Comparison of ENCODE assay signal across 11 mouse cellular contexts in genomic region chr11:113147535-113148197, GRCm38 (mm10).
DNase-seq lines count a peak whose midpoint lies in the region; ATAC-seq lines count a peak whose summit lies in the region.
"Had no signal": no experiment of that assay in that cellular context is flagged by ENCODE, and none has a peak within 500 bp of the region (broad histone marks: within the 10 kb centered on the region; RNA-seq: fewer than 3 reads in every experiment).

No protein-coding gene starts in this region.

- no peaks in the 10 kb centered on the region for H3K9me3 ChIP-seq in lung, embryonic 15.5 days
- H3K9me3 ChIP-seq in hindbrain, embryonic 12.5 days (replicated peaks) = no peaks in the 10 kb centered on the region
- no peaks in the 10 kb centered on the region for H3K9me3 ChIP-seq in limb, embryonic 15.5 days
- H3K9me3 ChIP-seq: embryonic facial prominence, embryonic 12.5 days had no signal

- peak overlapping the region; percentile 23 for H3K4me2 ChIP-seq in lung, embryonic 15.5 days
- no peak overlapping the region for H3K4me2 ChIP-seq in hindbrain, embryonic 12.5 days (replicated peaks)
- H3K4me2 ChIP-seq in limb, embryonic 15.5 days = 0 out of 2 replicates have a peak overlapping the region, but pooled peaks have one; percentile 17
- H3K4me2 ChIP-seq: embryonic facial prominence, embryonic 12.5 days had no signal

- peak overlapping the region; percentile 70 for H3K27ac ChIP-seq in lung, embryonic 15.5 days
- peak overlapping the region; percentile 19 for H3K27ac ChIP-seq in hindbrain, embryonic 12.5 days
- peak overlapping the region; percentile 63 for H3K27ac ChIP-seq in limb, embryonic 15.5 days
- H3K27ac ChIP-seq: embryonic facial prominence, embryonic 12.5 days had no signal

- H3K4me3 ChIP-seq in lung, embryonic 15.5 days = no peak overlapping the region
- H3K4me3 ChIP-seq in hindbrain, embryonic 12.5 days = no peak overlapping the region
- H3K4me3 ChIP-seq in limb, embryonic 15.5 days = no peak overlapping the region
- H3K4me3 ChIP-seq: embryonic facial prominence, embryonic 12.5 days had no signal

- 30% methylated on average over 17 of the region's 17 CpGs for WGBS in lung, embryonic 15.5 days
- 47% methylated on average over 17 of the region's 17 CpGs for WGBS in hindbrain, embryonic 12.5 days
- 32% methylated on average over 17 of the region's 17 CpGs for WGBS in limb, embryonic 15.5 days

- no peak overlapping the region for H3K9ac ChIP-seq in lung, embryonic 15.5 days
- H3K9ac ChIP-seq in hindbrain, embryonic 12.5 days = no peak overlapping the region
- no peak overlapping the region for H3K9ac ChIP-seq in limb, embryonic 15.5 days
- H3K9ac ChIP-seq: embryonic facial prominence, embryonic 12.5 days had no signal

- DNase-seq in heart, adult 11 months = peak; percentile 94
- DNase-seq in heart, postnatal 25 days (ENCODE audit: low spot score) = no peak
- no peak for DNase-seq in lung, postnatal 25 days (ENCODE audit: low spot score)
- DNase-seq in MN1 (ENCODE audit: low spot score) = no peak
- DNase-seq in urinary bladder, postnatal 10 days (ENCODE audit: low spot score) = no peak
- DNase-seq: kidney, adult 18-20 months; lung, postnatal 36 days had no signal

- H3K36me3 ChIP-seq in lung, embryonic 15.5 days = no peaks in the 10 kb centered on the region
- no peaks in the 10 kb centered on the region for H3K36me3 ChIP-seq in hindbrain, embryonic 12.5 days
- H3K36me3 ChIP-seq in limb, embryonic 15.5 days = no peaks in the 10 kb centered on the region
- H3K36me3 ChIP-seq: embryonic facial prominence, embryonic 12.5 days had no signal

- intact Hi-C loops in heart, postnatal 25 days (cut with DNase I) = no loop called here

- ATAC-seq in lung, embryonic 15.5 days (ENCODE audit: borderline replicate concordance, extremely low read depth, low FRiP score, low TSS enrichment) = no peak
- no peak for ATAC-seq in hindbrain, embryonic 12.5 days (ENCODE audit: low FRiP score)
- peak; percentile 9; the same call in 1 of the 2 replicates for ATAC-seq in limb, embryonic 15.5 days (ENCODE audit: insufficient number of reproducible peaks, low FRiP score, low TSS enrichment, low read depth)

- H3K4me1 ChIP-seq in lung, embryonic 15.5 days = peaks cover 28% of the 10 kb centered on the region
- H3K4me1 ChIP-seq in hindbrain, embryonic 12.5 days = peaks cover 43% of the 10 kb centered on the region
- peaks cover 44% of the 10 kb centered on the region for H3K4me1 ChIP-seq in limb, embryonic 15.5 days

- no peaks in the 10 kb centered on the region for H3K27me3 ChIP-seq in lung, embryonic 15.5 days
- H3K27me3 ChIP-seq in hindbrain, embryonic 12.5 days = no peaks in the 10 kb centered on the region
- H3K27me3 ChIP-seq in limb, embryonic 15.5 days = no peaks in the 10 kb centered on the region
- H3K27me3 ChIP-seq: embryonic facial prominence, embryonic 12.5 days had no signal

Comparison
In these comparisons a context has a peak if more than half of its experiments do, and no peak if none do; other contexts are left out.
1. H3K27ac ChIP-seq: peak in every context shown above with its lines; median percentile 70 in lung, embryonic 15.5 days; 63 in limb, embryonic 15.5 days; 19 in hindbrain, embryonic 12.5 days.